Mouse (Mus musculus) heart, postnatal 10 days (tissue): Measurements from ENCODE around the gene Arhgap20. TPM values are rescaled to one million over a fixed set of nuclear protein-coding genes. Genes with fewer than 3 reads are reported as not detected.

ENCODE experiments used
- DNase-seq, 2 experiments: peaks; one replicate each; pipeline ENCODE4 v3.0.0; 2021
- intact Hi-C: fragments of 180-260 bp; cut with DNase I; formaldehyde crosslinking; loops from one replicate; pipeline ENCODE4 v1.15.1; 2025
- total RNA-seq, 2 experiments: library from RNA; stranded (reverse); gene quantifications; 2 replicates each; pipeline ENCODE4 v1.2.3; 2021

Gene Arhgap20
- total RNA-seq, result 1 to 10 TPM; 6.4 to 7.5 TPM

GRCm38 (mm10) chr9:51764921-51765416 lies at the start of gene Arhgap20:
Gene Arhgap20, plus strand, starts transcription at chr9:51765337.
- DNase-seq, result peak; percentile 78 to 81
- intact Hi-C loops, result loop anchor here (2.0 to 5.0 kb wide), 3 partner anchors 144 to 430 kb away; no protein-coding TSS in a partner anchor

DNA sequence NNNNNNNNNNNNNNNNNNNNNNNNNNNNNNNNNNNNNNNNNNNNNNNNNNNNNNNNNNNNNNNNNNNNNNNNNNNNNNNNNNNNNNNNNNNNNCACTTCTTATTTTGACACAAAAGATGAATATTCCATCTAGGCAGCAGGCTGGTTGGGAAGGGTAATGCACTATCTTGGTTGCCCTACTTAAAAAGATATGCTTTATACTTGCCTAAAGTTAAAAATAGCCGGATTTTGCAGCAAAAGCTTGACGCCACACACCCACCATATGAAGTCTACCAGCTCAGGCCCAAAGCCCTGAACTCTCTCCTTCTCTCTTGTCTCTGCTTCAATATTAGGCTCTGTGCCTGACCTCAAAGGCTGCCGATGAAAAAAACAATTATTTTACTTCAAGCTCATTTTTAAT lies 46.3 kb upstream of the Arhgap20 start:
- intact Hi-C loops, result no loop called here

DNA sequence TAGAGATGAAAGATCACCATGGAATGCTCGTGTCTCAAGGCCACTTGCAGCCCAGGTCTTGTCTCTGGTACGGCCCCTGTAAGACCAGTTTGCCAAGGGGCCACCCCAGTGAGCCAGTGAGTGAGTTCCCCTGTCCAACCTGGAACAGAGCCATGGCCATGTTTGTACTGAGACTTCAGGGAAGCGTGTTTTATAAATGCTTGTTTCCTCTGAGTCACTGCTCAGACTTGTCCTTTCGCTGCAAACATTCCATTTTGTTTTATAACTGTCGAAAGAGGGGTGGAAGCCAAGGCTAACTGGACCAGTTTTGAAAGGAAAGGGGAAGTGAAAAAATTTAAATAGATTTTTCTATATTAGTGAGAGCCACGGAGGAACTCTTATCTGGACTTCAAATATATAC lies 37.2 kb upstream of the Arhgap20 start:
- peak; percentile 25 to 39 for DNase-seq
- intact Hi-C loops, result no loop called here

More for the DNA sequence above, 46.3 kb upstream of the Arhgap20 start:
- DNase-seq, result no peak

GRCm38 (mm10) chr9:51735180-51736034 lies 29.7 kb upstream of the Arhgap20 start:
- intact Hi-C loops, result no loop called here
- DNase-seq, result no peak

DNA sequence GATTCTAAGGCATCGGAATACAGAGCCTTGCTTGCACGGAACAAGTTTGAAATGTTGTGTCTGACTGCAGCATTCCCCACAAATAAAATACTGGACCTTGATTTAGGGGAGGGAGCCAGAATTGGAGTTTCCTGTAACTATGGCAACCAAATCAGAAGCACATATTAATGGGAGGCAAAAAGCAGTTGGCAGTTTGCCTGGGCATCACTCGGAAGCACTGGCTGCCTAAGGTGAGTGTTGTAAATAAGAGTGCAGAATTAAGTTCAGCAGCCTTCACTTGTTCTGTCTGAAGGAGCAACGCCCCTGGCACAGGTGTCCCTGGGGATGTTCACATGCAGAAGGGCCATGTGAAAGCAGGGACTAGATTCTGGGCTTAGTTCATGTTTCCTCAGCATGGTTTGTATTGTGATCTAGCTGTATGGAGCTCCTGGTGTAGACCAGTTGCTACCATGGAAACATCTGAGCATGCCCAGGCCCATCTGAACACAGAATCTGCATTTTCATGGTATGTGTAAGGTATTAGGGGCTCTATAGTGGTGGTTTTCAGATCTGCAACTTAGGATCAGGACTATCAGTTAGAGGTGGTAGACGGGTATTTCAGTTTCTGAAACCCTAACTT lies 28.3 kb upstream of the Arhgap20 start:
- no peak for DNase-seq
- intact Hi-C loops, result no loop called here

DNA sequence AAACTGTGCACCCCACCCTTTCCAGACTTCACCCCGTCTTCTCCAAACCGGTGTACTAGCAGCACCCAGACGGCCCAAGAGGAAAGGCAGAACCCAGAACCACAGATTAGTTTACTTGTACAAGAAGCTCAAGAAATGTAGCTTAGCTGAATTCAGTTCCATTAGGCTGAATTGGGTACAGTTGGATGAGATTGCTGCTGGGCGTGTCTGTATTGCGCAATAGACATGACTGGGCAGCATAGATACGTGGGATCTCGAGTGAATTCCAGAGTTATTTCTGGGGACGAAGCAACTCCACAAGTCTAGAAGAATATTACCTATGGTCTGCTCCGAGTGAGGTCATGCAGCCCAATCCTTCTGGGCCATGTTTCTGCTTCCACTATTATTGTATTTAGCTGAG lies 26.8 kb upstream of the Arhgap20 start:
- intact Hi-C loops, result no loop called here
- no peak for DNase-seq

DNA sequence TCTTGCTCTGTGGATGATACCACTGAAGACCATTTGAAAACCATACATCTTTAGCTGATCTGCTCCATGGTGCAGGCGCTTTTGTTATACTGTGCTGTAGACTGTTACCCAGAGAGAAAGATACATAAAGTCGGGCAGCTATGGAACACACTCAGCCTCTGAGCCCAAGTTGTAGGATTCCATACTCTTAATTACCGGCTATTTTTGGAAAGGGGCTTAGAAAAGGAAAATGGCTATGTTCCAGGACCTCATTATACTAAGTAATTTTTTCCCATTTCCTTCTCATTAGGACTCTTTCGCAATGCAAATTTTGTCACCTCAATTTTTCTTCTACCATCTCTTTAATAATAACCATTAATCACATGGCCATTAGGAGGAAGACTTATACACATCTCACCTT lies 25.3 kb upstream of the Arhgap20 start:
- intact Hi-C loops, result no loop called here
- no peak for DNase-seq

- DNase-seq, result no peak
- intact Hi-C loops, result no loop called here
Observed at GRCm38 (mm10) chr9:51750144-51750543, 15.0 kb upstream of the Arhgap20 start.

GRCm38 (mm10) chr9:51761003-51761402 lies 4.1 kb upstream of the Arhgap20 start:
- DNase-seq, result no peak
- intact Hi-C loops, result no loop called here

GRCm38 (mm10) chr9:51764041-51764875 lies 879 bp upstream of the Arhgap20 start:
- intact Hi-C loops, result loop anchor here (2.0 kb wide), 2 partner anchors 145 to 429 kb away; no protein-coding TSS in a partner anchor
- DNase-seq, result no peak

GRCm38 (mm10) chr9:51765417-51766174 lies 459 bp downstream of the Arhgap20 start:
- intact Hi-C loops, result loop anchor here (2.0 to 5.0 kb wide), 3 partner anchors 143 to 431 kb away; no protein-coding TSS in a partner anchor
- peak; percentile 49 to 55 for DNase-seq

DNA sequence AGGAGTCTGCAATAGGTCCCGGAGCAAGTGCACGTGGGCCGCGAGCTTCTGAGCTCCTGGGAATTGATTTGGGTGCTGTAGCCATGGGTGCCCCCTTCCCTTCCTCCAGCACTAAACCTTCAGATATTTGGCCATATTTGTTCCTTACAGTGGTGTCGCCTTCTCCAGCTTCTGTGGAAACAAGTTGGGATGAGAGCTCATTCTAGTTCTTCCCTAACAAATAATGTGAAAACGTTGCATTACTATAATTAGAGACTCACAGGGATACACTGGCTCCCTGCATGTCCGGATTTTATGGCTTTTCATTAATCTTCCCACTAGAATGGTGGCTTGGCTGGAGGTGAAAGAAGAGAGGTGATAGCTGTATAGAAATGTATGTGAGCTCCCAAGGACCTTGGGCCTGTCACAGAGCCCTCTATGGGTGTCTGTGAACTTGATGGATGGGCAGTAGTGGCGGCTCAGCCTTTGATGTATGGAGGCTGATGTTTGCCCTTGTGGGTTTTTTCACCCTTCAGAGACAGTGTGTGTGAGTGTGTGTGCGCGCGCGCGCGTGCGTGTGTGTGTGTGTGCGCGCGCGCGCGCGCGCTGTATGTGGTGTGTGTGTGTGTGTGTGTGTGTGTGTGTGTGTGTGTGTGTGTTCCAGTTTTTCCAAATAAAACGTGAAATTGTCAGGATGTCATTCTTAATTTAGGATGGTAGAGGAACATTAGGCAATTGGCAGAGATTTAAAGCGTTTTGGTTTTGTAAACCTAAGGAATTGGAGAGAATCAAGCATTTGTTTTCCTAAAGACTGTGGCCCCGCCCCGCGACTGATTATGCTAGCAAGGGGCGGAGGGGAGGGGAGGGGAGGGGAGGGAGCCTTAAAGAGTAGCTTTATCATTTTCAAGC lies 1.3 kb downstream of the Arhgap20 start:
- intact Hi-C loops, result loop anchor here (5.0 kb wide), 1 partner anchor 331 kb away; no protein-coding TSS in a partner anchor
- peak in 1 of 2 experiments; percentile 13 for DNase-seq

DNA sequence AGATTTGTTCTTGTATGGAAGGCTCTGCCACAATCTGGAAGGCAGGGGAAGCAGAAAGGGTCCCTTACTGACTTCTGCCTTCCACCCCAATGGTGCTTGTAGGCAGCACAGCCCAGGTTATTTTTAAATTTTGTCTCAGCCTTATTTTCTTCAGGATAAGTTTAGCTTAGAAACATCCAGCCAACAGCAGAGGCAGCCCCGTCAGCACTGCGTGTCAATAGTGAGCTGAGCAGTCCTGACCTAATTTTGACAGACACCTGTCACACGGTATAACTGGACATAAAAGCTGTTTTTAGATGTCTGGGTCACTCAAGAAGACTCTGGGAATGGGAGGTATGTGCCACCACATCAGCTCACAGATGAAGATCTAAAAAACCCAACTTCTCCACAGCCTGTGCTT lies 9.1 kb downstream of the Arhgap20 start:
- peak in 1 of 2 experiments; percentile 42 for DNase-seq
- intact Hi-C loops, result no loop called here

DNA sequence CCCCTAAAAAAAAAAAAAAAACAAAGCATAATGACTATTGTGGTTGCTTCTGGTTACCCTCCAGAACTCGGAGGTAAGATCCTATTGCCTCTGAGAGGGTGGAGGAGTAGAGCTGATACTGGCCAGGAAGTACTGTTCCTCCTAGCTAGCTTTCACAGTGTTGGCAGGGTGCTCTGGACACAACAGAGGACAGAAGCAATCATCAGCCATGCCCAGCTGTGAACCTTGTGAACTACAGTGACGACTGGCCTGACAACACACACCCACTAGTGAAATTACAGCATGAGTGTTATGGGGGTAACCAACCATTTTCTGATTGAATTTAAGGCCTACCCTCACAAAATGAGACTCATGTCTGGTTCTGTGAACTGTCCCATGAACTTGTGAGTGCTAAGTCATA lies 11.3 kb downstream of the Arhgap20 start:
- DNase-seq, result no peak
- intact Hi-C loops, result no loop called here

GRCm38 (mm10) chr9:51777180-51777579 lies 12.0 kb downstream of the Arhgap20 start:
- no peak for DNase-seq
- intact Hi-C loops, result no loop called here

DNA sequence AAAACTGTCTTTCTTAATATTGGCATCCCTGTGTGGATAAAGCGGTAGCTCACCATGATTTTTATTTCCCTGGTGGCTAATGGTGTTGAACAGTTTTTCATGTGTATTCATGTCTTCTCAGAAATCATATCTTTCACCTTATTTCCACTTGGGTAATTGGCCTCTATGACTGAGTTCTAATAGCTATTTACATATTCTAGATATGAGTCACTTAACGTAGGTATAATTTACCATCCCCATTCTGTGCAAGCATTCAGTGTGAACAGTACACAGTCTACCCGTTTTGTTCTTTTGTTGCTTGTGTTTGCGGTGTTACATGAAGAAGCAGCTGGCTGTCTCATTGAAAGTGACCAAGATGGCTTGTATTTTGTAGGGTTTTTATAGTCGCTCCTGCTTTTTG lies 14.1 kb downstream of the Arhgap20 start:
- DNase-seq, result no peak
- intact Hi-C loops, result no loop called here

DNA sequence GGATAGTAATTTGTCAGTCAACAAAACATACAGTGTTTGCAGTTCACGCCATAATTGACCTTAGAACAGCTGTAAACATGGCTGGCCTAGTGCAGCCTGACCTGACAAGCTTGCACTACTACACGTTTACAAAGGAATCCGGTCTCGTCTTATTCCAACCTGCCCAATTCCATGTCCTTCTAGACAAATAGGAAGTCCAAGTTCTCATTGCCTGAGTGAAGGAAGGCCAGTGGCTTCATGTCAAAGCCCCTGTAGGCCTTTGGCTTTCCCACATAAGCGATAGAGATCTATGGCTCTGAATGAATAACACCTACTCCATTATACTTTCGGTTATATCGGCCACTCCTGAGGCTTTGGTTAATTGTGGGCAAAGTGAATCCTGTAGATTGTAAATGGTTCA lies 16.0 kb downstream of the Arhgap20 start:
- no peak for DNase-seq
- intact Hi-C loops, result no loop called here

DNA sequence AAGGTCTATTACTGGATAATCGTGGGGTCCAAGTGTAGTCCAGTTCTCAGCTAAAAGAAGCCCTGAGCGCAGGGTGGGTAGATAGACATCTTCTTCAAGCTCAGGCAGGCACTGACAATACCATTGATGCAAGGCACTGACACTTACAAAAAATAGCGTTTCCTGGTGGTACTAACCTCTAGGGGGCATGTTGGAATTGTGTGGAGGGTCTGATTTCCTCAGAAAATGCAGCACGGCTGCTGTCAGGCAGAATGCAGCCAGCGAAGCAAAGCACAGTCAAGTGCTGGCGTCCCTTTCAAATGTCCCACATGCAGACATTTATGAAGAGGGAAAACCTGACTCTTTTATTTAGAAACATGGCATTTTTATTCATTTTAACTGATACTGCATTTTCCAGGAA lies 22.2 kb downstream of the Arhgap20 start:
- DNase-seq, result no peak
- intact Hi-C loops, result no loop called here

DNA sequence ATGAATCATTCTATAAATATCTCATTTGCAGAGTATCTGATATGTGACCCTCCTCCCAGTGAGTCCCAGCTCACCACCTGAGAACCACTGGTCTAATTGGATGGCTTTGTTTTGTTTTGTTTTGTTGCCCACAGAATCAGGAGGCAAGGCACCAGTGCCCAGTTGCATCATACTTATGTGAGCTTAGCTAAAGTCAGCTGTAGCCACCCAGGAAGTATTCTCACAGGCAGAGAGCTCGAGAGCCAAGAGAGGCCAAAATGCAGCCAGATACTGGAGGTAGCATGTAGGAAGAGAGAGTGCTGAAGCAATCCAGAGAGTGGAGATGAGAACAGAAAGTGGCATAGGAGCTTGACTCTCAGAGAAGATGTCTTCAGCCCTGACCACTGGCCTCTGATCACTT lies 23.3 kb downstream of the Arhgap20 start:
- no peak for DNase-seq

More for the DNA sequence above, 23.3 kb downstream of the Arhgap20 start:
- intact Hi-C loops, result no loop called here
